Mouse (Mus musculus): Measurements from ENCODE around the gene Nub1. TPM values are rescaled to one million over a fixed set of nuclear protein-coding genes. Genes with fewer than 3 reads are reported as not detected.
A peak's percentile ranks its signal among the peaks of the same experiment; 100 is the strongest.

Nub1 gene
- total and polyA plus RNA-seq, 2 experiments: 19.6 to 20.2 TPM

GRCm38 (mm10) chr5:24757816-24758215 is 72.5 kb downstream of the Nub1 start, which contains the start of gene Crygn:
Gene Crygn, minus strand, starts transcription at chr5:24758008.
- Histone ChIP-seq H3K4me1 (ENCODE audit: control insufficient read depth, insufficient read depth, low read length) (peaks cover 3% of the 10 kb centered on the region; the same call in 1 of the 2 replicates), H3K9ac (ENCODE audit: low read depth, low read length) (no peak within 1 kb of the TSS; the same call in 1 of the 2 replicates), H3K27me3 (ENCODE audit: control insufficient read depth, insufficient read depth, low read length) (no peaks in the 10 kb centered on the region), H3K4me3 (ENCODE audit: insufficient read depth, low read depth, low read length) (peak within 1 kb of the TSS; percentile 9; the same call in 1 of the 2 replicates), H3K79me2 (ENCODE audit: control insufficient read depth, insufficient read depth, low read length) (no peaks in the 10 kb centered on the region), H3K27ac (replicated peaks; ENCODE audit: insufficient read depth, low read depth, low read length) (0 out of 2 replicates have a peak within 1 kb of the TSS, but pooled peaks have one; percentile 6), H3K36me3 (ENCODE audit: control insufficient read depth, insufficient read depth, low read length) (no peaks in the 10 kb centered on the region)
- WGBS: 53% methylated on average over 18 of the region's 18 CpGs
- TF ChIP-seq CTCF (IDR thresholded peaks at IDR 0.05; ENCODE audit: low read depth, low read length): no peak
- no peak for TF ChIP-seq POLR2A (IDR thresholded peaks at IDR 0.05; ENCODE audit: extremely low read depth, insufficient read depth, low read length)
- peak; percentile 23 for DNase-seq (ENCODE audit: extremely low read depth, low read depth, low spot score)

Other genes starting within 250 kb of the Nub1 start
- 22.3 and 28.5 TPM in 2 replicates for gene Fastk, start 240.2 kb upstream of the Nub1 start, total RNA-seq (2014; rRNA removed)
- gene Fastk, start 240.2 kb upstream of the Nub1 start, polyA plus RNA-seq (2012; rRNA removed): 104 and 166 TPM in 2 replicates
- 5.2 and 6.2 TPM in 2 replicates for gene Tmub1, start 237.7 kb upstream of the Nub1 start, total RNA-seq (2014; rRNA removed)
- 30.7 and 35.2 TPM in 2 replicates for gene Tmub1, start 237.7 kb upstream of the Nub1 start, polyA plus RNA-seq (2012; rRNA removed)
- gene Agap3, start 233.4 kb upstream of the Nub1 start, total RNA-seq (2014; rRNA removed): 13.8 and 17.9 TPM in 2 replicates
- gene Agap3, start 233.4 kb upstream of the Nub1 start, polyA plus RNA-seq (2012; rRNA removed): 33.7 and 37.8 TPM in 2 replicates
- not detected in 2 replicates for gene Gbx1, start 158.3 kb upstream of the Nub1 start, total RNA-seq (2014; rRNA removed)
- gene Gbx1, start 158.3 kb upstream of the Nub1 start, polyA plus RNA-seq (2012; rRNA removed): 0.02 TPM in 1 of 2 replicates, not detected in the other
- 0.13 TPM in 1 of 2 replicates, not detected in the other for gene Asb10, start 144.6 kb upstream of the Nub1 start, total RNA-seq (2014; rRNA removed)
- gene Asb10, start 144.6 kb upstream of the Nub1 start, polyA plus RNA-seq (2012; rRNA removed): 0.06 and 0.10 TPM in 2 replicates
- not detected in 2 replicates for gene 4931409K22Rik, start 128.7 kb upstream of the Nub1 start, total RNA-seq (2014; rRNA removed)
- gene 4931409K22Rik, start 128.7 kb upstream of the Nub1 start, polyA plus RNA-seq (2012; rRNA removed): not detected in 2 replicates
- 25.0 and 25.9 TPM in 2 replicates for gene Abcf2, start 108.1 kb upstream of the Nub1 start, total RNA-seq (2014; rRNA removed)
- gene Abcf2, start 108.1 kb upstream of the Nub1 start, polyA plus RNA-seq (2012; rRNA removed): 27.1 and 31.9 TPM in 2 replicates
- 9.5 and 14.2 TPM in 2 replicates for gene Chpf2, start 98.8 kb upstream of the Nub1 start, total RNA-seq (2014; rRNA removed)
- 21.1 and 22.4 TPM in 2 replicates for gene Chpf2, start 98.8 kb upstream of the Nub1 start, polyA plus RNA-seq (2012; rRNA removed)
- 0.55 and 1.3 TPM in 2 replicates for gene Smarcd3, start 61.1 kb upstream of the Nub1 start, total RNA-seq (2014; rRNA removed)
- gene Smarcd3, start 61.1 kb upstream of the Nub1 start, polyA plus RNA-seq (2012; rRNA removed): 1.3 TPM in 2 replicates
- gene Wdr86, start 45.2 kb downstream of the Nub1 start, total RNA-seq (2014; rRNA removed): 0.27 and 0.28 TPM in 2 replicates
- gene Wdr86, start 45.2 kb downstream of the Nub1 start, polyA plus RNA-seq (2012; rRNA removed): 0.26 and 1.0 TPM in 2 replicates
- gene Crygn, start 72.5 kb downstream of the Nub1 start, total RNA-seq (2014; rRNA removed): 1.0 and 1.4 TPM in 2 replicates
- 1.0 and 1.9 TPM in 2 replicates for gene Crygn, start 72.5 kb downstream of the Nub1 start, polyA plus RNA-seq (2012; rRNA removed)
- gene Rheb, start 157.1 kb downstream of the Nub1 start, total RNA-seq (2014; rRNA removed): 31.3 and 31.7 TPM in 2 replicates
- 14.8 and 19.3 TPM in 2 replicates for gene Rheb, start 157.1 kb downstream of the Nub1 start, polyA plus RNA-seq (2012; rRNA removed)